Mouse (Mus musculus) inflammation-experienced regulatory T-cells (primary cell): Measurements from ENCODE around the gene Ccdc113. TPM values are rescaled to one million over a fixed set of nuclear protein-coding genes. Genes with fewer than 3 reads are reported as not detected.

Experiments used
- polyA plus RNA-seq, 2 experiments: library from polyadenylated mRNA; unstranded; fragments of 100-300 nt; shearing (Covaris generic); gene quantifications; one replicate each; pipeline ENCODE4 v1.2.1; 2017

The Ccdc113 gene
- not detected for polyA plus RNA-seq

GRCm38 (mm10) chr8:95533584-95534387, at the start of gene Ccdc113:
Gene Ccdc113, plus strand, starts transcription at chr8:95534085.

DNA sequence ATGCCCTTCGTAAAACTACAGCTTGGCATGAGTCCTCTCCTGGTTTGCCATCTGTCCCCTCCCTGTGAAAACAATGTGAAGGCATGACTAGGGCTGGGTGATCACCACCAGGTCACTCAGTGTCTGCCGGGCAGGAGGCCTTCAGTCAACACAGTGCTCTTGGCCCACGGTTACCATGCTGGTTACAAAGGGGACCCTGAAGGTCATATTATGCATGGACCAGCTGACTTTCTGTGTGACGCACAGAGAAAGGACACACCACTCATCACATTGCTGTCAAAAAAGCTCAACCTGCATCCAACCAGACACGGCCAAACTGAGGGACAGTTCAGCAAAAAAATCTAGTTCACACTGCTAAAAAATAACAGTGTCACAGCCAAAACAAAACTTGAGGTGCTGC, 43.9 kb upstream of the Ccdc113 start, which contains the start of gene Csnk2a2:
TSS of gene Csnk2a2 (minus strand) at position 34 of the 400 bp plus-strand sequence.

GRCm38 (mm10) chr8:95576240-95576639, 42.4 kb downstream of the Ccdc113 start, which contains the start of gene Prss54:
Gene Prss54, minus strand, starts transcription at chr8:95576340.

Other genes with a start within 250 kb of the Ccdc113 start
- under 1 TPM; 0.39 to 0.40 TPM for gene Cngb1, start 227.5 kb upstream of the Ccdc113 start, polyA plus RNA-seq
- not detected for gene Tepp, start 223.5 kb upstream of the Ccdc113 start, polyA plus RNA-seq
- 10 to 100 TPM; 10.4 to 12.1 TPM for gene Zfp319, start 202.1 kb upstream of the Ccdc113 start, polyA plus RNA-seq
- 10 to 100 TPM; 54.9 to 65.6 TPM for gene Usb1, start 201.8 kb upstream of the Ccdc113 start, polyA plus RNA-seq
- under 1 TPM; 0.39 to 0.96 TPM for gene Mmp15, start 181.8 kb upstream of the Ccdc113 start, polyA plus RNA-seq
- 10 to 100 TPM; 47.2 to 47.4 TPM for gene Cfap20, start 99.2 kb upstream of the Ccdc113 start, polyA plus RNA-seq
- 10 to 100 TPM; 31.1 to 39.2 TPM for gene Csnk2a2, start 44.0 kb upstream of the Ccdc113 start, polyA plus RNA-seq
- 1 to 10 TPM in 1 of 2 experiments, under 1 TPM in 1; 0.35 to 1.9 TPM for gene Prss54, start 42.3 kb downstream of the Ccdc113 start, polyA plus RNA-seq
- gene Gins3, start 99.4 kb downstream of the Ccdc113 start, polyA plus RNA-seq = 10 to 100 TPM; 10.2 to 15.6 TPM
- gene Ndrg4, start 142.9 kb downstream of the Ccdc113 start, polyA plus RNA-seq = 1 to 10 TPM in 1 of 2 experiments, under 1 TPM in 1; 0.82 to 4.0 TPM
- gene Setd6, start 181.8 kb downstream of the Ccdc113 start, polyA plus RNA-seq = 100 to 1,000 TPM in 1 of 2 experiments, 10 to 100 TPM in 1; 62.9 to 103 TPM